Mouse (Mus musculus) limb, embryonic 15.5 days (tissue): ENCODE measurements at regions not wholly inside any gene's neighbourhood (a gene's known extent, or its start where the extent isn't known, plus 50 kb on each side); places are given as distances from the start of the nearest gene placed in this dataset.

Experiments used
- ATAC-seq: fragments of 200-750 bp; cut with Nextera tagmentation; 2 replicates; pipeline ENCODE4 v1.8.0; 2017; ENCODE audit warnings: low read depth, moderate TSS enrichment; ENCODE audit not compliant: insufficient number of reproducible peaks, low FRiP score, low TSS enrichment
- H3K27ac ChIP-seq: fragments of 300-500 bp; sonication (generic); 2 replicates; pipeline ENCODE4 v1.5.1; 2015; ENCODE audit warnings: moderate library complexity, mild to moderate bottlenecking, inconsistent platforms
- H3K27me3 ChIP-seq: fragments of 300-500 bp; sonication (generic); 2 replicates; pipeline ENCODE4 v1.6.1; 2015; ENCODE audit warnings: inconsistent platforms
- H3K36me3 ChIP-seq: fragments of 300-500 bp; sonication (generic); 2 replicates; pipeline ENCODE4 v1.6.1; 2015; ENCODE audit warnings: inconsistent platforms
- H3K4me1 ChIP-seq: fragments of 300-500 bp; sonication (generic); 2 replicates; pipeline ENCODE4 v1.6.1; 2015; ENCODE audit warnings: inconsistent platforms
- H3K4me2 ChIP-seq: fragments of 300-500 bp; sonication (generic); 2 replicates; pipeline ENCODE4 v1.6.1; 2015; ENCODE audit warnings: mild to moderate bottlenecking, inconsistent platforms
- H3K4me3 ChIP-seq: fragments of 300-500 bp; sonication (generic); 2 replicates; pipeline ENCODE4 v1.5.1; 2015; ENCODE audit warnings: mild to moderate bottlenecking, inconsistent platforms
- H3K9ac ChIP-seq: fragments of 300-500 bp; sonication (generic); 2 replicates; pipeline ENCODE4 v1.6.1; 2015; ENCODE audit warnings: inconsistent platforms
- H3K9me3 ChIP-seq: fragments of 300-500 bp; sonication (generic); 2 replicates; pipeline ENCODE4 v1.6.1; 2016; ENCODE audit warnings: inconsistent platforms
- WGBS: fragments of 180-500 bp; shearing (Covaris S2); methylation state at CpG from one replicate; pipeline ENCODE4 v1.1.7; 2015; 5-methylcytosine and 5-hydroxymethylcytosine counted together

- Histone ChIP-seq H3K4me3 (no peak overlapping the region), H3K4me1 (no peaks in the 10 kb centered on the region), H3K27me3 (no peaks in the 10 kb centered on the region)
Observed at GRCm38 (mm10) chr10:51312814-51313213, 167.6 kb upstream of the Gm49339 start.

GRCm38 (mm10) chr10:51320207-51320606, 160.2 kb upstream of the Gm49339 start:
- H3K36me3 ChIP-seq: no peaks in the 10 kb centered on the region
- WGBS: 43% methylated on average over 2 of the region's 2 CpGs
- H3K9me3 ChIP-seq: no peaks in the 10 kb centered on the region
- H3K27me3 ChIP-seq: no peaks in the 10 kb centered on the region
- H3K4me1 ChIP-seq: no peaks in the 10 kb centered on the region
- H3K4me3 ChIP-seq: no peak overlapping the region
- no peak overlapping the region for H3K4me2 ChIP-seq
- ATAC-seq: no peak
- no peak overlapping the region for H3K9ac ChIP-seq
- H3K27ac ChIP-seq: no peak overlapping the region

More at GRCm38 (mm10) chr10:51312814-51313213, 167.6 kb upstream of the Gm49339 start:
- H3K27ac ChIP-seq: no peak overlapping the region
- H3K9me3 ChIP-seq: no peaks in the 10 kb centered on the region
- H3K36me3 ChIP-seq: no peaks in the 10 kb centered on the region
- ATAC-seq: no peak
- no peak overlapping the region for H3K9ac ChIP-seq
- H3K4me2 ChIP-seq: no peak overlapping the region

DNA sequence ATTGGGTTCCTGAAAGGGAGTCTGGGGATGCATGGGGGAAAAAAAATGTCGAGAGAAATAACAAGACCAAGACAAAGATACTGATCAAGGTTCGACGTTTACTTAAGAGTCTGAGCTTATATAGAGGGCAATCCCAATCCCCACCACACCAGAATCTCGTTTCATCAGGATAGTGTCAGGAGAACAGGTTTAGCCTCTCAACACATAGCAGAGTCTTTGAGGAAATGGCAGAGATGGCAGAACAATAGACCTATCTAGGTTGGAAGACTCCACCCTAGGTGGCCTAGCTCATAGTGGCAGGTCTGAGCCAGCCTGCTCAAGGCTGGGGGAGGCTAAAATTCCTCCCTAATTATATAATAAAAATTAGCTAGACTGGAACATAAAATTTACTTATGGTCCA, 151.6 kb upstream of the Gm49339 start:
- no peak overlapping the region for H3K4me2 ChIP-seq
- no peak overlapping the region for H3K9ac ChIP-seq
- H3K4me1 ChIP-seq: no peaks in the 10 kb centered on the region
- no peaks in the 10 kb centered on the region for H3K9me3 ChIP-seq
- H3K27ac ChIP-seq: no peak overlapping the region
- no peak for ATAC-seq
- no peak overlapping the region for H3K4me3 ChIP-seq
- 67% methylated on average over 4 of the region's 4 CpGs for WGBS
- no peaks in the 10 kb centered on the region for H3K27me3 ChIP-seq
- no peaks in the 10 kb centered on the region for H3K36me3 ChIP-seq

DNA sequence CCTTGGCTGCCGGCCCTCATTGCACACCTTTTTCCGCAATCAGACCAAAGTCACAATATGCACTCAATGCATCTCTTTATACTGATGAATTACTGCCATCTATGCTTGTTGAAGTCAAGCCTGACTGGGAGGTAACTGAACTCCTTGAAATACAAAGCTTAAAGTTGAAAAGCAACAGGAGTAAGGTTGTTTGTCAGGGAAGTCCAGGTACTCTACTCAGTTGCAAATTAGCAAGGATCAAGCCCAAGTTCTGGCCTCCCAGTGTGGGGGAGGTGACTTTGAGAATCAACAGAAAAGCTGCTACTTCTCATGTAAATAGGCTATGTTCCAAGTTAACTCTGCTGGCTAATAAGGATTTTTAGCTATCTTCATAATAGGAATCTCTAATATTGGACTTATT, 151.0 kb upstream of the Gm49339 start:
- Histone ChIP-seq H3K4me2 (no peak overlapping the region), H3K4me1 (no peaks in the 10 kb centered on the region), H3K36me3 (no peaks in the 10 kb centered on the region), H3K4me3 (no peak overlapping the region), H3K9me3 (no peaks in the 10 kb centered on the region), H3K9ac (no peak overlapping the region), H3K27me3 (no peaks in the 10 kb centered on the region), H3K27ac (no peak overlapping the region)
- 97% methylated on average over 2 of the region's 2 CpGs for WGBS
- no peak for ATAC-seq
